Mouse (Mus musculus) heart, adult 2 months (tissue): ENCODE data around the gene Cotl1.

ENCODE experiments used
- CTCF ChIP-seq: fragments of 200-600 bp; IDR thresholded peaks from 2 replicates; pipeline ENCODE4 v1.8.1; 2022; ENCODE audit warnings: antibody characterized with exemption, mild to moderate bottlenecking, moderate library complexity
- POLR2A ChIP-seq: fragments of 200-500 bp; IDR thresholded peaks from 2 replicates; pipeline ENCODE4 v1.6.1; 2011; ENCODE audit warnings: mild to moderate bottlenecking, low read depth, low read length, control low read depth; ENCODE audit not compliant: insufficient read depth

GRCm38 (mm10) chr8:119881301-119881700 lies 41.0 kb upstream of the Cotl1 start:
- TF ChIP-seq POLR2A (no peak), CTCF (no peak)
